Comparison of ENCODE assay signal across 8 mouse cellular contexts in genomic region chr11:77508068-77509021, GRCm38 (mm10). TPM values are rescaled to one million over a fixed set of nuclear protein-coding genes. Genes with fewer than 3 reads are reported as not detected.
DNase-seq lines count a peak whose midpoint lies in the region; ATAC-seq and TF ChIP-seq lines count a peak whose summit lies in the region.

No protein-coding gene starts in this region.

- H3K9ac ChIP-seq in embryonic facial prominence, embryonic 13.5 days = peak overlapping the region; percentile 72
- no peak overlapping the region for H3K9ac ChIP-seq in liver, embryonic 14.5 days (replicated peaks)
- H3K9ac ChIP-seq in stomach, embryonic 15.5 days = peak overlapping the region; percentile 35; the same call in 1 of the 2 replicates

- no peaks in the 10 kb centered on the region for H3K27me3 ChIP-seq in C2C12 (ENCODE audit: control insufficient read depth, insufficient read depth, insufficient read length)
- no peaks in the 10 kb centered on the region for H3K27me3 ChIP-seq in embryonic facial prominence, embryonic 13.5 days
- H3K27me3 ChIP-seq in kidney, adult 2 months (replicated peaks; ENCODE audit: control insufficient read depth, insufficient read depth, low read length) = no peaks in the 10 kb centered on the region
- H3K27me3 ChIP-seq in liver, embryonic 14.5 days (ENCODE audit: control insufficient read depth, insufficient read depth, low read length) = no peaks in the 10 kb centered on the region
- H3K27me3 ChIP-seq in stomach, embryonic 15.5 days (replicated peaks) = no peaks in the 10 kb centered on the region

- H3ac ChIP-seq in C2C12 (ENCODE audit: control insufficient read depth, insufficient read length, low read depth) = no peak overlapping the region

- peak; percentile 70 for TF ChIP-seq CTCF in C2C12 (IDR thresholded peaks at IDR 0.05; ENCODE audit: control insufficient read depth, insufficient read depth, insufficient read length)
- peak; percentile 70 for TF ChIP-seq CTCF in kidney, adult 2 months (conservative IDR thresholded peaks at IDR 0.05; ENCODE audit: insufficient read depth, insufficient read length, low read depth, low read length)
- TF ChIP-seq CTCF in liver, embryonic 14.5 days (IDR thresholded peaks at IDR 0.05; ENCODE audit: low read depth) = peak; percentile 85

- DNase-seq in adrenal gland, postnatal 25 days = peak; percentile 88
- peak; percentile 77 for DNase-seq in heart, adult 8-10 months (ENCODE audit: low spot score)
- peak; percentile 91 for DNase-seq in kidney, adult 2 months
- DNase-seq in liver, embryonic 14.5 days (ENCODE audit: low read depth in 3 of 3, low spot score in 3 of 3) = peak; percentile 61 to 62 (median 61)
- peak; percentile 85 for DNase-seq in neural tube, embryonic 10.5 days (ENCODE audit: extremely low spot score, low spot score)

- TF ChIP-seq EP300 in liver, embryonic 14.5 days (IDR thresholded peaks at IDR 0.05; ENCODE audit: low read depth) = no peak

- no peak for TF ChIP-seq POLR2A in kidney, adult 2 months (IDR thresholded peaks at IDR 0.05; ENCODE audit: low read depth, low read length)

- no peaks in the 10 kb centered on the region for H3K9me3 ChIP-seq in embryonic facial prominence, embryonic 13.5 days
- H3K9me3 ChIP-seq in liver, embryonic 14.5 days (ENCODE audit: control insufficient read depth, low read length) = no peaks in the 10 kb centered on the region
- no peaks in the 10 kb centered on the region for H3K9me3 ChIP-seq in stomach, embryonic 15.5 days

- H3K4me3 ChIP-seq in C2C12 (ENCODE audit: insufficient read depth, poor library complexity, severe bottlenecking) = no peak overlapping the region
- H3K4me3 ChIP-seq in embryonic facial prominence, embryonic 13.5 days = peak overlapping the region; percentile 41
- peak overlapping the region; percentile 64 for H3K4me3 ChIP-seq in kidney, adult 2 months (ENCODE audit: insufficient read depth, low read depth, low read length)
- H3K4me3 ChIP-seq in liver, embryonic 14.5 days (ENCODE audit: insufficient read depth in 1 of 2, low read depth in 2 of 2, low read length in 2 of 2) = peak overlapping the region; percentile 18 to 34; a peak in 3 of 4 replicates
- H3K4me3 ChIP-seq in stomach, embryonic 15.5 days (replicated peaks) = peak overlapping the region; percentile 37

- H3K79me3 ChIP-seq in C2C12 (ENCODE audit: low read depth) = peaks cover 2% of the 10 kb centered on the region

- peaks cover 39% of the 10 kb centered on the region for H3K4me1 ChIP-seq in embryonic facial prominence, embryonic 13.5 days
- peaks cover 11% of the 10 kb centered on the region for H3K4me1 ChIP-seq in kidney, adult 2 months (ENCODE audit: control insufficient read depth, insufficient read depth, low read length)
- peaks cover 3 to 6% of the 10 kb centered on the region in 2 experiments for H3K4me1 ChIP-seq in liver, embryonic 14.5 days (replicated peaks; ENCODE audit: control insufficient read depth in 2 of 2, insufficient read depth in 2 of 2, low read length in 1 of 2)
- H3K4me1 ChIP-seq in stomach, embryonic 15.5 days = peaks cover 11% of the 10 kb centered on the region

- H3K36me3 ChIP-seq in C2C12 (ENCODE audit: control insufficient read depth, insufficient read depth) = peaks cover 62% of the 10 kb centered on the region
- H3K36me3 ChIP-seq in embryonic facial prominence, embryonic 13.5 days = peaks cover 59% of the 10 kb centered on the region
- no peaks in the 10 kb centered on the region; the same call in 1 of the 2 replicates for H3K36me3 ChIP-seq in kidney, adult 2 months (ENCODE audit: control insufficient read depth, insufficient read depth, low read length)
- no peaks in the 10 kb centered on the region for H3K36me3 ChIP-seq in liver, embryonic 14.5 days (replicated peaks; ENCODE audit: control insufficient read depth, insufficient read depth, low read depth)
- peaks cover 39% of the 10 kb centered on the region for H3K36me3 ChIP-seq in stomach, embryonic 15.5 days

- peak; percentile 57; the same call in 1 of the 2 replicates for ATAC-seq in embryonic facial prominence, embryonic 13.5 days (ENCODE audit: insufficient number of reproducible peaks, insufficient read depth, low FRiP score, low TSS enrichment, low read depth)
- ATAC-seq in liver, embryonic 14.5 days (ENCODE audit: insufficient read depth) = peak; percentile 50; the same call in 1 of the 2 replicates
- ATAC-seq in stomach, embryonic 15.5 days (ENCODE audit: insufficient read depth, low FRiP score, low read depth) = peak; percentile 23; the same call in 1 of the 2 replicates

- peak overlapping the region; percentile 69 for H3K27ac ChIP-seq in embryonic facial prominence, embryonic 13.5 days
- H3K27ac ChIP-seq in kidney, adult 2 months (ENCODE audit: insufficient read depth, low read depth, low read length) = peak overlapping the region; percentile 24; the same call in 1 of the 2 replicates
- no peak overlapping the region for H3K27ac ChIP-seq in liver, embryonic 14.5 days
- H3K27ac ChIP-seq in stomach, embryonic 15.5 days = peak overlapping the region; percentile 9; the same call in 1 of the 2 replicates

- H3K4me2 ChIP-seq in embryonic facial prominence, embryonic 13.5 days = peak overlapping the region; percentile 76
- peak overlapping the region; percentile 68 for H3K4me2 ChIP-seq in liver, embryonic 14.5 days (ENCODE audit: low read depth)
- H3K4me2 ChIP-seq in stomach, embryonic 15.5 days = peak overlapping the region; percentile 74

- no peaks in the 10 kb centered on the region for H3K79me2 ChIP-seq in C2C12 (ENCODE audit: control insufficient read depth, insufficient read depth)

- WGBS in embryonic facial prominence, embryonic 13.5 days = 18% methylated on average over 49 of the region's 49 CpGs
- WGBS in kidney, adult 2 months = 18% methylated on average over 49 of the region's 49 CpGs
- 24% methylated on average over 49 of the region's 49 CpGs for WGBS in liver, embryonic 14.5 days (ENCODE audit: insufficient replicate concordance)
- 23% methylated on average over 49 of the region's 49 CpGs for WGBS in stomach, embryonic 15.5 days

TF ChIP-seq in C2C12, 6 proteins besides CTCF, POLR2A, EP300 and RAD21:
- TF ChIP-seq MYOG (IDR thresholded peaks at IDR 0.05; ENCODE audit: control insufficient read depth, extremely low read depth, insufficient read length) = no peak
- peak; percentile 70 for TF ChIP-seq USF1 (IDR thresholded peaks at IDR 0.05; ENCODE audit: low read depth)
- peak; percentile 91 for TF ChIP-seq MAX (IDR thresholded peaks at IDR 0.05)

RNA-seq across cellular contexts. Expression of gene Abhd15, which starts 6.6 kb away (rescaled TPM):
- 1.5 TPM for polyA plus RNA-seq in C2C12 (2012; fragmentation: generic; extraction: Trizol)
- total RNA-seq in adrenal gland, postnatal 25 days (2021) = 15.1 and 19.4 TPM in 2 replicates
- 2.0 and 2.2 TPM in 2 replicates for polyA plus RNA-seq in embryonic facial prominence, embryonic 13.5 days (2015; fragmentation: Nextera tagmentation; extraction: Ambion mirVana)
- total RNA-seq in heart, adult 8-10 months (2022) = 1 to 10 TPM; 1.7 to 3.2 (median 2.2) TPM
- polyA plus RNA-seq in kidney, adult 2 months (2012; rRNA removed) = 2.7 and 3.2 TPM in 2 replicates
- 0.76 and 1.1 TPM in 2 replicates for polyA plus RNA-seq in liver, embryonic 14.5 days (2012; rRNA removed)
- 2.3 and 2.7 TPM in 2 replicates for polyA plus RNA-seq in liver, embryonic 14.5 days (2014; fragmentation: Nextera tagmentation; extraction: Ambion mirVana)
- 4.0 and 5.2 TPM in 2 replicates for polyA plus RNA-seq in stomach, embryonic 15.5 days (2015; fragmentation: Nextera tagmentation; extraction: Ambion mirVana)

RNA-seq across cellular contexts. Expression of gene Trp53i13, which starts 7.4 kb away (rescaled TPM):
- polyA plus RNA-seq in C2C12 (2012; fragmentation: generic; extraction: Trizol) = 18.2 TPM
- total RNA-seq in adrenal gland, postnatal 25 days (2021) = 7.5 and 10.2 TPM in 2 replicates
- 54.7 and 55.2 TPM in 2 replicates for polyA plus RNA-seq in embryonic facial prominence, embryonic 13.5 days (2015; fragmentation: Nextera tagmentation; extraction: Ambion mirVana)
- 10 to 100 TPM; 10.5 to 12.4 (median 11.4) TPM for total RNA-seq in heart, adult 8-10 months (2022)
- polyA plus RNA-seq in kidney, adult 2 months (2012; rRNA removed) = 19.4 and 24.4 TPM in 2 replicates
- polyA plus RNA-seq in liver, embryonic 14.5 days (2012; rRNA removed) = 2.8 and 3.3 TPM in 2 replicates
- polyA plus RNA-seq in liver, embryonic 14.5 days (2014; fragmentation: Nextera tagmentation; extraction: Ambion mirVana) = 3.5 and 4.2 TPM in 2 replicates
- 33.7 and 35.8 TPM in 2 replicates for polyA plus RNA-seq in stomach, embryonic 15.5 days (2015; fragmentation: Nextera tagmentation; extraction: Ambion mirVana)

RNA-seq across cellular contexts. Expression of gene Gm10392, which starts 10.7 kb away (rescaled TPM):
- polyA plus RNA-seq in C2C12 (2012; fragmentation: generic; extraction: Trizol) = not detected
- not detected in 2 replicates for total RNA-seq in adrenal gland, postnatal 25 days (2021)
- polyA plus RNA-seq in embryonic facial prominence, embryonic 13.5 days (2015; fragmentation: Nextera tagmentation; extraction: Ambion mirVana) = not detected in 2 replicates
- total RNA-seq in heart, adult 8-10 months (2022) = not detected
- not detected in 2 replicates for polyA plus RNA-seq in kidney, adult 2 months (2012; rRNA removed)
- polyA plus RNA-seq in liver, embryonic 14.5 days (2012; rRNA removed) = not detected in 2 replicates
- polyA plus RNA-seq in liver, embryonic 14.5 days (2014; fragmentation: Nextera tagmentation; extraction: Ambion mirVana) = not detected in 2 replicates
- polyA plus RNA-seq in stomach, embryonic 15.5 days (2015; fragmentation: Nextera tagmentation; extraction: Ambion mirVana) = 0.13 and 0.15 TPM in 2 replicates

RNA-seq across cellular contexts. Expression of gene Git1, which starts 15.0 kb away (rescaled TPM):
- polyA plus RNA-seq in C2C12 (2012; fragmentation: generic; extraction: Trizol) = 56.7 TPM
- total RNA-seq in adrenal gland, postnatal 25 days (2021) = 53.8 and 55.9 TPM in 2 replicates
- polyA plus RNA-seq in embryonic facial prominence, embryonic 13.5 days (2015; fragmentation: Nextera tagmentation; extraction: Ambion mirVana) = 10.8 and 11.1 TPM in 2 replicates
- total RNA-seq in heart, adult 8-10 months (2022) = 10 to 100 TPM; 53.5 to 63.3 (median 57.1) TPM
- 53.2 and 58.5 TPM in 2 replicates for polyA plus RNA-seq in kidney, adult 2 months (2012; rRNA removed)
- 6.3 and 7.3 TPM in 2 replicates for polyA plus RNA-seq in liver, embryonic 14.5 days (2012; rRNA removed)
- polyA plus RNA-seq in liver, embryonic 14.5 days (2014; fragmentation: Nextera tagmentation; extraction: Ambion mirVana) = 2.2 TPM in 2 replicates
- 9.7 and 10.9 TPM in 2 replicates for polyA plus RNA-seq in stomach, embryonic 15.5 days (2015; fragmentation: Nextera tagmentation; extraction: Ambion mirVana)

RNA-seq across cellular contexts. Expression of gene Ankrd13b, which starts 18.9 kb away (rescaled TPM):
- polyA plus RNA-seq in C2C12 (2012; fragmentation: generic; extraction: Trizol) = 64.3 TPM
- total RNA-seq in adrenal gland, postnatal 25 days (2021) = 7.7 and 8.7 TPM in 2 replicates
- polyA plus RNA-seq in embryonic facial prominence, embryonic 13.5 days (2015; fragmentation: Nextera tagmentation; extraction: Ambion mirVana) = 8.5 and 10.4 TPM in 2 replicates
- total RNA-seq in heart, adult 8-10 months (2022) = 10 to 100 TPM in 2 of 4 experiments, 1 to 10 TPM in 2; 7.5 to 11.6 (median 9.9) TPM
- 22.3 and 31.4 TPM in 2 replicates for polyA plus RNA-seq in kidney, adult 2 months (2012; rRNA removed)
- 4.1 and 4.8 TPM in 2 replicates for polyA plus RNA-seq in liver, embryonic 14.5 days (2012; rRNA removed)
- polyA plus RNA-seq in liver, embryonic 14.5 days (2014; fragmentation: Nextera tagmentation; extraction: Ambion mirVana) = 0.67 and 1.00 TPM in 2 replicates
- 5.9 and 6.2 TPM in 2 replicates for polyA plus RNA-seq in stomach, embryonic 15.5 days (2015; fragmentation: Nextera tagmentation; extraction: Ambion mirVana)
